Mouse (Mus musculus): ENCODE measurements around the gene Sdr9c7. TPM values are rescaled to one million over a fixed set of nuclear protein-coding genes. Genes with fewer than 3 reads are reported as not detected.
"Not testable (repeated sequence)": the region's sequence is repeated elsewhere in the genome, so short reads cannot be mapped to it uniquely, and the experiment has no call there.

Gene Sdr9c7
- polyA plus RNA-seq, 1 experiment from 2014 or later: not detected

DNA sequence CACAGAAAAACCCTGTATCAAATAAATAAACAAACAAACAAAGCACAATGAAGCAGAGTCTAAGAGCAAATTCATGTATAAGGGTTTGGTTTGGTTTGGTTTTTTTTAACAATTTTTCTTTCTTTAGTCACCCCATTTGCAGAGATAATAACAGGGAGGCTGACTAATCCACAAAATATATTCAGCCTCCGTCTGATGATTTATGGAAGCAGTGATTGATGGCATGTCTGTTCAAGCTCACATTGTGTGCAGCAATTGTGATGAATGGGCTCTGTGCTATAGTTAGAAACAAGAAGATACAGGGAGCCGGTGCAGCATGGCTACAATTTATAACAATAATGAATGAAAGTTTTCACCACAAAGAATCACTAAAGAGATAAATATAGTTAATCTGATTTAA is 29.4 kb downstream of the Sdr9c7 start:
- 53% methylated on average over 2 of the region's 2 CpGs for WGBS

DNA sequence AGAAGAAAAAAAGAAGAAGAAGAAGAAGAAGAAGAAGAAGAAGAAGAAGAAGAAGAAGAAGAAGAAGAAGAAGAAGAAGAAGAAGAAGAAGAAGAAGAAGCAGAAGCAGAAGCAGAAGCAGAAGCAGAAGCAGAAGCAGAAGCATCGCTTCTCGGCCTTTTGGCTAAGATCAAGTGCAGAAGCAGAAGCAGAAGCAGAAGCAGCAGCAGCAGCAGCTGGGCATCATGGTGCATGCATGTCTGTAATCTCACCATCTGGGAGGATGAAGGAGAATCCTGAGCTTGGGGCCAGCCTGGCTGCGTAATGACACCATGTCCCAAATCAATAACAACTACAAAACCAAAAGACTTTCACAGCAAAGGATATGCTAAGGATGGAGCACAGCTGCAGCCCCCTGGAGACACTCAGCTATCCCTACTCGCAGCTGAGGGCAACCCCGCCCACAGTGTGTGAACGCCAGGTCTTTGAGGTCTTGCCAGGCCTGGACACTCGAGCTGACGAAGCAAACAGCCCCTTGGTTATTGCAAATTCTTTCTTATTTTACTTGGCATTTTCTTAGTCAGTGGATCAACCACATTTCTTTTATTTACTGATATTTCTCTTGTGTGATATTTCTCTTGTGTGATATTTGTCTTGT is 34.1 kb downstream of the Sdr9c7 start:
- Histone ChIP-seq H3K9me3 (ENCODE audit: low read depth, low read length) (no peaks in the 10 kb centered on the region), H3K9ac (no peak overlapping the region), H3K4me3 (ENCODE audit: low read depth, low read length) (no peak overlapping the region), H3K27ac (ENCODE audit: low read depth) (no peak overlapping the region), H3K27me3 (ENCODE audit: insufficient read depth, low read length) (no peaks in the 10 kb centered on the region), H3K4me1 (ENCODE audit: insufficient read depth) (no peaks in the 10 kb centered on the region), H3K4me2 (no peak overlapping the region), H3K36me3 (ENCODE audit: insufficient read depth) (no peaks in the 10 kb centered on the region)
- peak; percentile 37 for DNase-seq
- no peak for TF ChIP-seq CTCF (IDR thresholded peaks at IDR 0.05; ENCODE audit: low read depth)
- 48% methylated on average over 8 of the region's 8 CpGs for WGBS
- no peak for ATAC-seq (ENCODE audit: insufficient read depth)

More for the DNA sequence above, 29.4 kb downstream of the Sdr9c7 start:
- DNase-seq: no peak
- H3K36me3 ChIP-seq (ENCODE audit: insufficient read depth): no peaks in the 10 kb centered on the region
- H3K4me2 ChIP-seq: no peak overlapping the region
- ATAC-seq (ENCODE audit: insufficient read depth): no peak
- no peak overlapping the region for H3K27ac ChIP-seq (ENCODE audit: low read depth)
- H3K9ac ChIP-seq: no peak overlapping the region
- no peaks in the 10 kb centered on the region for H3K27me3 ChIP-seq (ENCODE audit: insufficient read depth, low read length)
- no peak overlapping the region for H3K4me3 ChIP-seq (ENCODE audit: low read depth, low read length)
- H3K4me1 ChIP-seq (ENCODE audit: insufficient read depth): no peaks in the 10 kb centered on the region
- no peaks in the 10 kb centered on the region for H3K9me3 ChIP-seq (ENCODE audit: low read depth, low read length)
- no peak for TF ChIP-seq CTCF (IDR thresholded peaks at IDR 0.05; ENCODE audit: low read depth)

DNA sequence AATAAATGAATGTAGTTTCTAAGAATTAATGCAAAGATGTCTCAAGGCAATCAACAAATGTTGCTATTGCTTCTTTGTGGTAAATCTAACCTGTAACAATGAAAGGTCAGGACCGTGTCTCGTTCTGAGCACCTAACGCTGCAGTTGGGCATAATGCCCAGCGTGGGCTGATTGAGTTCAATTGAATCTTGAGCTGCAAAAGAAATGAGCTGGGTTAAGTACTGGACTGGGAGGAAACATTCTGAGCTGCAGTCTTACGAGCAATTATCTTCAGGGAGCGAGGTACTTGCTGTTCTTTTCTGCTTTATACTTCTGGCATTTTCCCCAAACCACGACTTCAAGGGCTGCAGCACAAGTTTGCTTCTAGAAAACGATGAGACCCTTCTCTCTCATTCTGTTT is 38.0 kb downstream of the Sdr9c7 start:
- no peak for DNase-seq

DNA sequence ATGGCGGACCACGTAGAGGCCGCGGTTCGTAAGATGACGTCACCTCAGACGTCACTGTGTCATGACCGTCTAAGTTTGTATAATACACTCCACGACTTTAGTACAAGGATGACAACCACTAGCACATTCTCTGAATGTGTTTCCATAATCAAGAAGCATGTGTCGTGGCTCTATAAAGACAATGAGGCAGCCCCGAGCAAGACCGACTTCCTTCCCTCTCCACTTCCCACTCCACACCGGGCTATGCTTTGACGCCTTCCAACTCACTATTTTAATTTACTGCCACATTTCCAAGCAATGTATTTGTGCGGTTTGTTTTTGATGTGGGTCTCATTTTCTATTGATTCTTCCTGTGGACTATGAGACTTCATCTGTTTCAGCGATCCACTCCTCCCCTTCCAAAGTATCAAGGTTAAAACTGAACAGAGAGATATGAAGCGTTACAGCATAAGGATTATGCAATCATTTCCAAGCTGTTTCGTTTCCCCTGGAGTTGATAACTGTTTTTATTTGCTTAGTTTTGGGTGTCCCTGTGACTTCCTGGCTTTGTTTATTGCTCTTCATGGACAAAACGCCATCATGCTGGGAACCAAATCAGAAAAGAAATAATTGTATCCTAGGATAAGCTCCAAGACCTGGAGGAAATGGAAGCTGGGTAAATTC is 38.6 kb downstream of the Sdr9c7 start:
- DNase-seq (no peak), ATAC-seq (ENCODE audit: insufficient read depth) (no peak)
- H3K4me3 ChIP-seq (ENCODE audit: low read depth, low read length): no peak overlapping the region
- no peaks in the 10 kb centered on the region for H3K4me1 ChIP-seq (ENCODE audit: insufficient read depth)
- WGBS: 76% methylated on average over 19 of the region's 19 CpGs
- H3K4me2 ChIP-seq: no peak overlapping the region
- TF ChIP-seq CTCF (IDR thresholded peaks at IDR 0.05; ENCODE audit: low read depth): no peak
- no peaks in the 10 kb centered on the region for H3K36me3 ChIP-seq (ENCODE audit: insufficient read depth)
- no peak overlapping the region for H3K27ac ChIP-seq (ENCODE audit: low read depth)
- no peak overlapping the region for H3K9ac ChIP-seq
- H3K27me3 ChIP-seq (ENCODE audit: insufficient read depth, low read length): no peaks in the 10 kb centered on the region
- no peaks in the 10 kb centered on the region for H3K9me3 ChIP-seq (ENCODE audit: low read depth, low read length)

More for the DNA sequence above, 38.0 kb downstream of the Sdr9c7 start:
- ATAC-seq (ENCODE audit: insufficient read depth): no peak
- Histone ChIP-seq H3K36me3 (ENCODE audit: insufficient read depth) (no peaks in the 10 kb centered on the region), H3K4me3 (ENCODE audit: low read depth, low read length) (no peak overlapping the region), H3K27ac (ENCODE audit: low read depth) (no peak overlapping the region), H3K27me3 (ENCODE audit: insufficient read depth, low read length) (no peaks in the 10 kb centered on the region), H3K4me1 (ENCODE audit: insufficient read depth) (no peaks in the 10 kb centered on the region), H3K4me2 (no peak overlapping the region), H3K9me3 (ENCODE audit: low read depth, low read length) (no peaks in the 10 kb centered on the region), H3K9ac (no peak overlapping the region)
- WGBS: 82% methylated on average over 8 of the region's 8 CpGs
- no peak for TF ChIP-seq CTCF (IDR thresholded peaks at IDR 0.05; ENCODE audit: low read depth)

DNA sequence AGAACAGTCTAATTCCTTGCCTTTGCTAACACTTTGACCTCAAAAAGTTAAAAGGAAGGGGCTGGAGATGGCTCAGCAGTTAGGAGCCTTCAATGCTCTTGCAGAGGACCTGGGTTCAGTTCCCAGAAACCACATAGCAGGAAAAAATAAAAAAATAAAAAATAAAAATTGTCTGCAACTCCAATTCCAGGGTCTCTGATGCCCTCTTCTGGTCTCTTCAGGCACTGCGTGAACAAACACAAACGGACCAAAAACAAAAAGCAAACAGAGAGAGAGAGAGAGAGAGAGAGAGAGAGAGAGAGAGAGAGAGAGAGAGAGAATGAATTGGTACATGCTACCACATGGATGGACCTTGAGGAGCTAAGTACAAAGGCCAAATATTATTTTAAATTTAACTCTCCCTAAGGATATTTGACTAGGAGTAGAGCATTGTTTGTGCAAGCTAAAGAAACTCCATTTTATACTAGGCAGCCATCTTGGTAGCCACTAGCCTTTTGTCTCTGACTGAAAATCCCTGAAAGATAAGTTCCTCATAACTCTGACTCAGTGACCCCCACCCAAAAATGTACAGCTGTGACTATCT is 39.2 kb downstream of the Sdr9c7 start:
- H3K36me3 ChIP-seq (ENCODE audit: insufficient read depth): no peaks in the 10 kb centered on the region
- no peaks in the 10 kb centered on the region for H3K9me3 ChIP-seq (ENCODE audit: low read depth, low read length)
- H3K4me1 ChIP-seq (ENCODE audit: insufficient read depth): no peaks in the 10 kb centered on the region
- no peak overlapping the region for H3K27ac ChIP-seq (ENCODE audit: low read depth)
- no peak overlapping the region for H3K4me2 ChIP-seq
- ATAC-seq (ENCODE audit: insufficient read depth): no peak
- no peak overlapping the region for H3K4me3 ChIP-seq (ENCODE audit: low read depth, low read length)
- H3K9ac ChIP-seq: no peak overlapping the region
- 0% methylated on average over 2 of the region's 2 CpGs for WGBS
- DNase-seq: peak; percentile 84
- H3K27me3 ChIP-seq (ENCODE audit: insufficient read depth, low read length): no peaks in the 10 kb centered on the region
- TF ChIP-seq CTCF (IDR thresholded peaks at IDR 0.05; ENCODE audit: low read depth): peak; percentile 71

DNA sequence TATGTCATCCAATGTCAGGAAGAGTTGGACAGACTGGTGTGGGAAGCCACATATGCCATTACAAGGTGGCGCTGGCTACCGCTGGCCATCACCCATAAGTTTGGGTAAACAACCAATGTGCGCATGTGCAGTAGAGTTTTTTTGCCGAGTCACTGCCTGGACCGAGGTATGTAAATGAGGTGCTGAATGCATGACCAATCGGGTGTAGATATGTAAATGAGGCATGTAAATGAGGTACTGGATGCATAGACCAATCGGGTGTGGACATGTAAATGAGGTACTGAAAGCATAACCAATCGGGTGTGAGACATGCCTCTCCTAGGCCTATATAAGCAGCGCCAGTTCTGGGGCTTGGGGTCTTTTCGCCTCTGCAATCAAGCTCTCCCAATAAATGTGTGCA is 41.3 kb downstream of the Sdr9c7 start:
- not testable (repeated sequence) for H3K27ac ChIP-seq (ENCODE audit: low read depth)

DNA sequence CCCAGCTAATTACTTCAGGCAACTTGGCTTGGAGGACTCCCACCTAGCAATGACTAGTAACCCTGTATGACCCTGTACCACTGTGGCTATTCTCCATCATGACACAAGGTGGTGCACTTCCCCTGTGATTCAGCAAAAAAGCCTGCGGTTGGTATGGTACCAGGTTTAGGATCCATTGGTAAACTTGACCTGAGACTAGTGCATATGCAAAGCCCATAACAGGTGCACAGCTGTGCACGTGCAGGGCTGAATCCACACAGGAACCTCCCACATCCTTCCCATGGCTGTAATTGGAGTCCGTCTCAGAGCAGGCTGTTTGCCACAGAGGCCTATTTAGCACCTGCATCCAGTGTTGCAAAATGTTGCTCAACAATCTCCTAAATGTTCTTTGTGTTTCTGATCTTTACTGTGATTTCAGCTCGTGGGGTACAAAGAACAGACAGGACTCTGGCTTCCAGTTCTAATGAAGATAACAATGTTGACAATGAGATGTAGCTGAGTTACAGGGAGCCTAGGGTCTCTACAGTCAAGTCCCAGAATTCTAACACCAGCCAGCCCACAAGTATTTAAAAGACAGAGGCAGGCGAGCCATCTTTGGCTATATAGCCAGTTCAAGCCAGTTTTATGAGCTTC is 47.2 kb downstream of the Sdr9c7 start:
- H3K36me3 ChIP-seq (ENCODE audit: insufficient read depth): no peaks in the 10 kb centered on the region
- DNase-seq (peak; percentile 71), ATAC-seq (ENCODE audit: insufficient read depth) (peak; percentile 11; the same call in 1 of the 2 replicates)
- 32% methylated on average over 5 of the region's 5 CpGs for WGBS
- H3K27ac ChIP-seq (ENCODE audit: low read depth): no peak overlapping the region
- H3K9ac ChIP-seq: no peak overlapping the region
- H3K27me3 ChIP-seq (ENCODE audit: insufficient read depth, low read length): no peaks in the 10 kb centered on the region
- H3K9me3 ChIP-seq (ENCODE audit: low read depth, low read length): no peaks in the 10 kb centered on the region
- no peak overlapping the region for H3K4me2 ChIP-seq
- no peaks in the 10 kb centered on the region for H3K4me1 ChIP-seq (ENCODE audit: insufficient read depth)
- H3K4me3 ChIP-seq (ENCODE audit: low read depth, low read length): no peak overlapping the region
- peak; percentile 78 for TF ChIP-seq CTCF (IDR thresholded peaks at IDR 0.05; ENCODE audit: low read depth)

More for the DNA sequence above, 41.3 kb downstream of the Sdr9c7 start:
- H3K9me3 ChIP-seq (ENCODE audit: low read depth, low read length); H3K4me2 ChIP-seq; DNase-seq; H3K36me3 ChIP-seq (ENCODE audit: insufficient read depth); H3K27me3 ChIP-seq (ENCODE audit: insufficient read depth, low read length); ATAC-seq (ENCODE audit: insufficient read depth); H3K4me3 ChIP-seq (ENCODE audit: low read depth, low read length); H3K9ac ChIP-seq; H3K4me1 ChIP-seq (ENCODE audit: insufficient read depth): not testable (repeated sequence)
- 94% methylated on average over 10 of the region's 10 CpGs for WGBS

Data from lung, embryonic 14.5 days (tissue).